Comparison of ENCODE assay signal across 8 mouse cellular contexts in genomic region chr6:30026799-30027198, GRCm38 (mm10). TPM values are rescaled to one million over a fixed set of nuclear protein-coding genes. Genes with fewer than 3 reads are reported as not detected.
DNase-seq lines count a peak whose midpoint lies in the region; ATAC-seq and TF ChIP-seq lines count a peak whose summit lies in the region.
"Had no signal": no experiment of that assay in that cellular context is flagged by ENCODE, and none has a peak within 500 bp of the region (broad histone marks: within the 10 kb centered on the region; RNA-seq: fewer than 3 reads in every experiment).

No protein-coding gene starts in this region.

- H3K27me3 ChIP-seq in intestine, embryonic 15.5 days (replicated peaks) = no peaks in the 10 kb centered on the region
- no peaks in the 10 kb centered on the region for H3K27me3 ChIP-seq in lung, postnatal 0 days (replicated peaks; ENCODE audit: insufficient read depth, low read length)
- no peaks in the 10 kb centered on the region for H3K27me3 ChIP-seq in midbrain, embryonic 11.5 days (ENCODE audit: control insufficient read depth, insufficient read depth, low read length)
- H3K27me3 ChIP-seq: limb, embryonic 12.5 days had no signal

- no peak overlapping the region for H3K9ac ChIP-seq in intestine, embryonic 15.5 days
- H3K9ac ChIP-seq in lung, postnatal 0 days (replicated peaks; ENCODE audit: low read depth) = no peak overlapping the region
- H3K9ac ChIP-seq in midbrain, embryonic 11.5 days (ENCODE audit: low read length) = no peak overlapping the region
- H3K9ac ChIP-seq: limb, embryonic 12.5 days had no signal

- no peaks in the 10 kb centered on the region for H3K36me3 ChIP-seq in intestine, embryonic 15.5 days
- H3K36me3 ChIP-seq in lung, postnatal 0 days (ENCODE audit: insufficient read depth, low read length) = no peaks in the 10 kb centered on the region
- no peaks in the 10 kb centered on the region for H3K36me3 ChIP-seq in midbrain, embryonic 11.5 days (ENCODE audit: control insufficient read depth, insufficient read depth, low read length)
- H3K36me3 ChIP-seq: limb, embryonic 12.5 days had no signal

- H3K4me2 ChIP-seq in intestine, embryonic 15.5 days (replicated peaks) = no peak overlapping the region
- H3K4me2 ChIP-seq in lung, postnatal 0 days (replicated peaks; ENCODE audit: low read depth, low read length) = 0 out of 2 replicates have a peak overlapping the region, but pooled peaks have one; percentile 17
- no peak overlapping the region for H3K4me2 ChIP-seq in midbrain, embryonic 11.5 days
- H3K4me2 ChIP-seq: limb, embryonic 12.5 days had no signal

- TF ChIP-seq CTCF in lung, postnatal 0 days (IDR thresholded peaks at IDR 0.05) = no peak

- TF ChIP-seq EP300 in lung, postnatal 0 days (IDR thresholded peaks at IDR 0.05) = peak; percentile 91

- peak; percentile 84 for ATAC-seq in intestine, embryonic 15.5 days
- peak; percentile 99 for ATAC-seq in lung, postnatal 0 days
- ATAC-seq in midbrain, embryonic 11.5 days (ENCODE audit: low FRiP score) = no peak

- 32% methylated on average over 10 of the region's 10 CpGs for WGBS in intestine, embryonic 15.5 days
- WGBS in lung, postnatal 0 days = 11% methylated on average over 10 of the region's 10 CpGs
- WGBS in midbrain, embryonic 11.5 days = 61% methylated on average over 10 of the region's 10 CpGs

- H3K27ac ChIP-seq in intestine, embryonic 15.5 days = no peak overlapping the region
- H3K27ac ChIP-seq in lung, postnatal 0 days (ENCODE audit: low read length) = peak overlapping the region; percentile 78
- no peak overlapping the region for H3K27ac ChIP-seq in midbrain, embryonic 11.5 days (ENCODE audit: low read depth, low read length)
- H3K27ac ChIP-seq: limb, embryonic 12.5 days had no signal

- H3K4me1 ChIP-seq in intestine, embryonic 15.5 days (replicated peaks) = peaks cover 3% of the 10 kb centered on the region; the same call in 1 of the 2 replicates
- H3K4me1 ChIP-seq in lung, postnatal 0 days (ENCODE audit: insufficient read depth, low read depth, low read length) = no peaks in the 10 kb centered on the region
- H3K4me1 ChIP-seq in midbrain, embryonic 11.5 days (ENCODE audit: control insufficient read depth, insufficient read depth, low read length) = no peaks in the 10 kb centered on the region

- no peak overlapping the region for H3K4me3 ChIP-seq in intestine, embryonic 15.5 days (replicated peaks)
- no peak overlapping the region for H3K4me3 ChIP-seq in lung, postnatal 0 days (ENCODE audit: low read depth, low read length)
- no peak overlapping the region for H3K4me3 ChIP-seq in midbrain, embryonic 11.5 days (ENCODE audit: low read depth, low read length)
- H3K4me3 ChIP-seq: limb, embryonic 12.5 days had no signal

- H3K9me3 ChIP-seq in intestine, embryonic 15.5 days = no peaks in the 10 kb centered on the region
- H3K9me3 ChIP-seq in lung, postnatal 0 days (ENCODE audit: low read length) = no peaks in the 10 kb centered on the region
- H3K9me3 ChIP-seq in midbrain, embryonic 11.5 days (ENCODE audit: control insufficient read depth, low read length) = no peaks in the 10 kb centered on the region
- H3K9me3 ChIP-seq: limb, embryonic 12.5 days had no signal

- DNase-seq in adrenal gland, adult (ENCODE audit: inconsistent age in 2 of 2, low spot score in 1 of 2) = peak; percentile 49 to 78
- DNase-seq in embryo, embryonic 11 days = peak; percentile 45
- peak; percentile 97 for DNase-seq in lung, postnatal 0 days (ENCODE audit: low spot score)
- no peak for DNase-seq in thymus, postnatal 10 days (ENCODE audit: low spot score in 2 of 2)
- no peak for DNase-seq in left cerebral cortex, adult 11 months (ENCODE audit: low spot score)
- no peak for DNase-seq in midbrain, embryonic 11.5 days (ENCODE audit: low spot score, missing footprints)

RNA-seq across cellular contexts. Expression of gene Nrf1, which starts 21.0 kb away (rescaled TPM):
- polyA plus RNA-seq in intestine, embryonic 15.5 days (2015; fragmentation: Nextera tagmentation; extraction: Ambion mirVana) = 40.9 and 47.8 TPM in 2 replicates
- polyA plus RNA-seq in lung, postnatal 0 days (2015; fragmentation: Nextera tagmentation; extraction: Ambion mirVana) = 22.7 and 24.6 TPM in 2 replicates
- polyA plus RNA-seq in midbrain, embryonic 11.5 days (2014; fragmentation: Nextera tagmentation; extraction: Ambion mirVana) = 76.6 and 77.3 TPM in 2 replicates

Comparison
In these comparisons a context has a peak if more than half of its experiments do, and no peak if none do; other contexts are left out.
1. DNase-seq: peak in adrenal gland, adult (2 of 2), embryo, embryonic 11 days (single experiment) and lung, postnatal 0 days (single experiment); none in thymus, postnatal 10 days (0 of 2), left cerebral cortex, adult 11 months (single experiment) and midbrain, embryonic 11.5 days (single experiment).